Mouse (Mus musculus): ENCODE data around the gene Adra2b.

Gene Adra2b

GRCm38 (mm10) chr2:127338833-127339232 is 24.2 kb upstream of the Adra2b start:
- no peak for DNase-seq (ENCODE audit: low spot score)

GRCm38 (mm10) chr2:127339262-127339661 is 23.7 kb upstream of the Adra2b start:
- DNase-seq (ENCODE audit: low spot score) = no peak

DNA sequence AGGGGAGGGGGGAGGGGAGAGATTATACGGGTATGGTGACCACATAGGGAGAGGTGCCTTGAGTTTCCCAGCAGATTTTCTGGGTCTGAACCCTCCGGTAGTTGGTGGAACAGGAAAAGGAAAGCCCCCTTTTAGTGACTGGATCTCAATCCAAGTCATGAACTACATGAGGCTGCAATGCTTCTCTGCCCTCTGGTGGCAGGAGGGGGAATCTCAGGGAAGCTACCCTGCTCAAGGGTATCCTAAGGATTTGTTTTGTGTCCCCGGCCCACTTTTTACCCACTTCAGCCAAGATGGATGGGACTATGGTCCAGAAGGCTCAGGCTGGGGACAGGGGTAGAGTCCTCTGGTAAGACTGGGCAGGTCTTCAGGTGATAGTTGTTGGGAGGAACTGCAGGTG is 21.8 kb upstream of the Adra2b start:
- DNase-seq (ENCODE audit: low spot score) = peak; percentile 12

DNA sequence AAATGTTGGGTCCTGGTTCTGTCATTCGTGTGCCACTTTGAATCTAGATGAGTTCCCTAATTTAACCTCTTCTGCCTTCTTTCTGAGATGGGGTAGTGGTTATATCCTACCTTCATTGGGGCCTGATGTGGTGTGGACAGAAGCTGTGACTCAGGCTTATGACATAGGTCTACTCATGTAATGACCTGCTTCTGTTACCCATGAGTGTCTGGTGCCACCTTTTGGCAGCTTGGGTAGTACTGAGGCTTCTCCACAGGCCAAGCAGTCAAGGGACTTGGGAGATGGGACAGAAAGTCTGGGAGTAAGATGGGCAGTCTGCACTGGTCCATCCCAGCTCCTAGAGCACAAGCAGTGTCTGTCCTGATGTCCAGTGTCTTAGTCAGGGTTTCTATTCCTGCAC is 16.7 kb upstream of the Adra2b start:
- DNase-seq (ENCODE audit: low spot score) = no peak

DNA sequence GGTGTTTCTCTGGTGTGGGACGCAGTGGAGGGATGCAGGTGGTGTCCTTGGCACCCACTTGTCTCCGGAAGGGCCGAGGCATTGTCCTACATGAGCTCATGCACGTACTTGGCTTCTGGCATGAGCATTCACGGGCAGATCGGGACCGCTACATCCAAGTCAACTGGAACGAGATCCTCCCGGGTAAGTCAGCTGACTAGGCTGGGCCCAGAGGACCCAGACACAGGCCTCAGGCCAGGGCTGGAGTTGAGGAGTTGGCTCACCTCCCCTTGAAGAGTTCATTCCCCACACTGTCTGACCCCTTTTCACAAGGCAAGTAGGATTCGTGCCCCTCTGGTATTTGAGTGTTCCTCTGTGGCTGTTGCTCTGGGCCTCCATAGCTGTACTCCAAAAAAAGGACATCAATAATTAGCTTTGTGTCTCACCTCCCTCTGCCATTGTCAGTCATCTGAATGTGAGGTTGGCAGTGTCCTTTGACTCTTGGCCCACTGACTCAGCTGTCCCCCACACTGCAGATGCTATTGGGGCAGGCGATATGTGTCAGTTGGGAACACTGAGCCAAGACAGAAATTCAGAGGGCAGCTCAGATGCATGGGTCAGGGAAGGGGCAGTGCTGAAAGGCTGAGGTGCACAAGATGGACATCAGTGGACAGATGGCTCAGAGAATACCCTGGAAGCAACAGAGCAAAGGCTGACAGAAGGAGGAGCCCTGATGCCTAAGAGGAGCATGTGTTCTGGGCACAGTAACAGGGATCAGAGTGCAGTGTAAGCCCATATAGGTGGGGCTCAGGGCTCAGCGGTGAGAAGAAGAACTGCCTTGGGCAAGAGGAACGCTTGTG is 15.6 kb upstream of the Adra2b start:
- no peak for DNase-seq (ENCODE audit: low spot score)

DNA sequence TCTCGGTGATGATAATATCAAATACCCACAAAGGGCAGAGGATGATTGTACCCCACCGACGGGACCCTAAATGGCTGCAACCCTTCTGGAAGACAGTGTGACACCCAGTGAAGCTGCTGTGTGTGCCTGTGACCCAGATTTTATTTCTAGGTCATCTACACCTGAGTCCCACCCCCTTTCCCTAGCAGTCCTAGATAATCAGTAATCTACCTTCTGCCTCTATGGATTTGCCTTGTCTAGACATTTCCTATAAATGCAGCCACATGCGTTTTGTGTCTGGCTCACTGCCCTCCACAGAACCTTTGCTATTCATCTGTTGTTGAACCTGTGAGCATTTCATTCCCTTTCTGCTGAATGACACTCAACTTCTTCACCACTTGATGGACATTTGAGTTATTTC is 9.1 kb upstream of the Adra2b start:
- no peak for DNase-seq (ENCODE audit: low spot score)

- DNase-seq (ENCODE audit: low spot score) = no peak
Observed at GRCm38 (mm10) chr2:127363282-127363652, 259 bp downstream of the Adra2b start.

DNA sequence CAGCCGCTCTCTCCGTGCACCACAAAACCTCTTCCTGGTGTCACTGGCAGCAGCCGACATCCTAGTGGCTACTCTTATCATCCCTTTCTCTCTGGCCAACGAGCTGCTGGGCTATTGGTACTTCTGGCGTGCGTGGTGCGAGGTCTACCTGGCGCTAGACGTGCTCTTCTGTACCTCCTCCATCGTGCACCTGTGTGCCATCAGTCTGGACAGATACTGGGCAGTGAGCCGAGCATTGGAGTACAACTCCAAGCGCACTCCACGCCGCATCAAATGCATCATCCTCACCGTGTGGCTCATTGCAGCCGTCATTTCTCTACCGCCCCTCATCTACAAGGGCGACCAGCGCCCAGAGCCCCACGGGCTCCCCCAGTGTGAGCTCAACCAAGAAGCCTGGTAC is 688 bp downstream of the Adra2b start:
- no peak for DNase-seq (ENCODE audit: low spot score)

DNA sequence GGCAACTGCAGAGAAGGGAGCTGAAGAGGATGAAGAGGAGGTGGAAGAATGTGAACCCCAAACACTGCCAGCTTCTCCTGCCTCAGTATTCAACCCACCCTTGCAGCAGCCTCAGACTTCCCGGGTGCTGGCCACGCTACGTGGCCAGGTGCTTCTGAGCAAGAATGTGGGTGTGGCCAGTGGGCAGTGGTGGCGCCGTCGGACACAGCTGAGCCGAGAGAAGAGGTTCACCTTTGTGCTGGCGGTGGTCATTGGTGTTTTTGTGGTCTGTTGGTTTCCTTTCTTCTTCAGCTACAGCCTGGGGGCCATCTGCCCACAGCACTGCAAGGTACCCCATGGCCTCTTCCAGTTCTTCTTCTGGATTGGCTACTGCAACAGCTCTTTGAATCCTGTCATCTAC is 1.4 kb downstream of the Adra2b start:
- no peak for DNase-seq (ENCODE audit: low spot score)

DNA sequence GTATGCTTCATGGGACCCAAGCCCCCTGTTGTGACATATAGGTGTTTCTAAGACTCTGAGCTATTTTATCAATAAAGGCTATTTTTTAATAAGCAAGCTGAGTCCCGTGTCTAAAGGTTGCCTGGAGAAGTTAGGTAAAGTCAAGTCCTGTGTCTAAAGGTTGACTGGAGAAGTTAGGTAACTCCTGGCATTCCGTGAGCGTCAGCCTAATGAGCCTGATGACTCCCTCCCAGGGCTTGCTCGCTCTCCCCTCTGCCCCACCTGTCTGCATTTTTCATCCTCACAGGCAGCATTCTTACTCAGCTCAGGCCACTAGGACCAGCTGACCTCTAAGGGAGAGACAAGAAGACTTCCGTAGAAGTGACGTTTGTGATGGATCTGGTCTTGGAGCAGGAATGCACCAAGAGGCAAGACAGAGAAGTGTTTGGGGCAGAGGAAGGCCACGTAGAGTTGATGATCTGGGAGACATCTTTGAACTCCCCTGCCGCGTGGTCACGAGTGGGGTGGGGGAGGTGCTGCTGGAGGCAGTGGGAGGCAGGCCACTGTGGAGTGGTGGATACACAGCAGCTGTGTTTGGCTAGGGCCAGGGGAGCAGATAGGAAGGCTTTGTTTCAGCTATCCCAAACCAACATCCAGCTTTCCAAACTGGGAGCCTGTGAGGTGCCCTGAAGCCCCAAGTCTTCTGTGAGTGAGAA is 4.3 kb downstream of the Adra2b start:
- DNase-seq (ENCODE audit: low spot score) = no peak

- no peak for DNase-seq (ENCODE audit: low spot score)
Observed at GRCm38 (mm10) chr2:127369703-127370376, 6.8 kb downstream of the Adra2b start.

- no peak for DNase-seq (ENCODE audit: low spot score)
Observed at GRCm38 (mm10) chr2:127370561-127371483, 7.8 kb downstream of the Adra2b start.

DNA sequence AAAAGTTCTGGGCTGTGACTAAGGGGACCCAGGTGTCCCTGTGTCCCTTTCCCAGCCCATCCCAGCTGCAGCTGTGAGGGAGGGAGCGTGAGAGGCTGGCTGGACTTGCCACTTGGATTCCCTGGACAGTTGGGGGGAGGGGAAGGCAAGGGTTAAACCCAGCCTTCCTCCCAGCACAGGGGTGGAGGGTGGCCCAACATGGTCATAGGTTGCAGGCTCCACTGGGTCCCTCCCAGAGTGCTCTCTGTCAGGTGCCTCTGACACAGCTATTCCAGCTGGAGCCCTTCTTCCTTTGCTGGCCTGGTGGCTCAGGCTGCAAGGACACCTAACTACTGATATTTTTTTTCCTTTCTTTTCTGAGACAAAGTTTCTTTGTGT is 8.5 kb downstream of the Adra2b start:
- no peak for DNase-seq (ENCODE audit: low spot score)

DNA sequence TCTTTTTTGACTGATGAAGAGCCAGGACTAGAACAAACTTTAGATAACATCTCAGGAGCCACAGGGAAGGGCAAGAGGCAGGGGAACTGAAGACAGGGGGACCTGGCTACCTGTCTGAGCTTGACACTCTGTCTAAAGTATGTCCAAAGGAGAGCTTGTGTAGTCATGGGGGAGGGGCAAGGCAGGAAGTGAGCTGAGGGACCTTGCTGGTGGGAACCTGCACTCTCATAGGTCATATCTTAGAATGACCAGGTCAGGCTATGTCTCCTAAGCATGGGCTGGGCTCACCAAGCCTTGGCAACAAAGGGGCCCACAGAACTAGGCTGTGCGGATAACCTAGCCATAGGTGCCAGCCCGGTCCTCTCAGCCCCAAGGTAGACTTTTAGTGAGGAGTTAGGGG is 9.1 kb downstream of the Adra2b start:
- DNase-seq (ENCODE audit: low spot score) = no peak

- DNase-seq (ENCODE audit: low spot score) = no peak
Observed at GRCm38 (mm10) chr2:127374131-127374530, 11.1 kb downstream of the Adra2b start.

DNA sequence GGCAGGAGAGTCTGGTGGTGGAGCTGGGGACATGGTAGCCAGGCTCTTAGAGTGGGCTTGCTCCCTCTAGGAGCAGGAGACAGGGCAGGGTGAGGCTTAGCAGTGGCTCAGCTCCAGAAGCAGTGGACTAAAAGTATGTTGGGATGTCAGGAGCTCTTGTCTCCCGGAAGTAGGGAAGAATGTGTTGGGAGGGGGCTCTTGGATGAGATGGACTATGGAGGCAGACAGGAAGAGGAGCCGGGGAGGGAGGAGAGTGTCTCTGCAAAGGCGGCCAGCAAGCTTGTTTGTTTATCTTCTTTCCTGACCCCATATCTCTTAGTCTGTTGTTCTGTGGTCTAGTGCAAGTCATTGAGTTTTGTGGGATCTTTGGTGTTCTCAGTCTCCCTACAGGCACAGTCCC is 12.1 kb downstream of the Adra2b start:
- DNase-seq (ENCODE audit: low spot score) = no peak

DNA sequence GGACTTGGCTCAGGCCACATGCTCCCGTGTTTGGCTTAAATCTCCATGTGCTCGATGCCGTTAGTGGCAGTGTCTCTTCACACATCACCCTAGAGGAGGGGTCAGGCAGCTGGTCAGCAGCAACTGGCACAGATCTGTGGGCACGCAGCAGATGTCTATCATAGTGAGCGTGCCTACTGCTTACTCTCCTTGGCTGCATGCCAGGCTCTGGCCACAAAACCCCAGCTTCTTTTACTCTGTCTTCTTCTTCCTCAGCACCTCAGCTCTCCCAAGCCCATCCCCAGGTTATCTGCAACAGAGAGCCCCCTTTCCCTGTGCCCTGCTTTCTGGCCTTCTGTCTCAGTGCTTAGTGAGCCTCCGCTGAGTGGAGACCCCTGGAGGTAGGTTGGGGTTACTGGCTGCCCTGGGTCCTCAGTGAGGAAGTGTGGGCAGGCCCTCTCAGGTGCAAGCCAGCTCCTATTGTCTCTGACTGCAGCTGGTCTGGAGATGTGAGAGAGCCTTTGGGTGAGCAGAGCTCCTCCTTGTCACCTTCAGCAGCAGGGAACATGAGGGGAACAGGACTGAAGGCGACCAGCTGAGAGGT is 12.8 kb downstream of the Adra2b start:
- DNase-seq (ENCODE audit: low spot score) = no peak

DNA sequence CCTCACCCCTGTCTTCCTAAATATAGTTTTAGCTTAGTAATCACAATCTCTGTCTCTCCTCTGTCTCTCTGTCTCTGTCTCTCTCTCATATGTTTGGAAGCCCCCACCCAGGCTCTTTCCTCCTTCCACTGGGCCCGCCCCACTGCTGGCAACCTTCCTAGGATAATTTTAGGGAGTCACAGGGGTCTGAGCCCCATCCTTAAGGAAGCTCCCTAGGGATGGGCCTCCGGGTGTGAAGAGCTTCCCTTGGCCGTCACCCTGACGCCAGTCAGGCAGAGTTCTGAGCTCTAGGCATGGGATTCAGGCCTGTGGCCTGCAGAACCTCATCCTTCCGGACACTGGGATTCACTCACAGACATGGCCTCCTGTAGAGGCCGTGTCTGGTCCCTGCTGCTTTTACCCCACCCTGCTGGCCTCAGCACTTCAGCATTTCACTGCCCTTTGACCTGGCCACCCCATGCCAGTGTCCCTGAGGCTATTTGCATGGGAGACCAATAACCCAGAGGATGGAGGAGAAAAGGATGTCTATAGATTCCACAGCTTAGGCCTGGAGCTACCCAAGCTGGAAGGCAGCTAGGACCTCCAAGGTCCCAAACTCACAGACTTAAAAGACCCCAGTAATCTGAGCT is 13.5 kb downstream of the Adra2b start:
- no peak for DNase-seq (ENCODE audit: low spot score)

- DNase-seq (ENCODE audit: low spot score) = no peak
Observed at GRCm38 (mm10) chr2:127377942-127378610, 15.1 kb downstream of the Adra2b start.

- no peak for DNase-seq (ENCODE audit: low spot score)
Observed at GRCm38 (mm10) chr2:127378611-127378990, 15.6 kb downstream of the Adra2b start.

DNA sequence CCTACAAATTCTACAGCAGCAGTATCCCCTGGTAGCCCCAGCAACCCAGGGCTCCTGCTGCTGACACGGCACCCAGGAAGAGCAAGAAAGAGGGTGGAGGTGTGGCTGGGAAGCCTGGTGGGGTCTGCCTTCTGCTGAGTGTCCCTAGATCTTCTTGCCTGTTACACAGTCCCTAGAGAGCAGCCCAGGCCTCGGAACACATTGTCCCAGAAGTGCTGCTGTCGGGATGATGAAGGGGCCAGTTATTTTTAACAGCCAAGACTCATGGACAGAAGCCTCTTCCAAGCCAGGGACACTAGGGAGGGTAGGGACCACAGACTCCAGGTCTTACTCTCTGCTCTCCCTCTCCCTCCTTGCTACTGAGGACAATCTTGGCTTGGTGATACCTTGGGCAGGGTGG is 16.2 kb downstream of the Adra2b start:
- DNase-seq (ENCODE audit: low spot score) = no peak

All from ovary, adult 18-20 months (tissue).